In genomic region chr3:156131598-156131997, GRCm38 (mm10) we compare ENCODE assay signal across 10 mouse cellular contexts.
"Had no signal": no experiment of that assay in that cellular context is flagged by ENCODE, and none has a peak within 500 bp of the region (broad histone marks: within the 10 kb centered on the region; RNA-seq: fewer than 3 reads in every experiment).

No protein-coding gene starts in this region.

- ATAC-seq: intestine, postnatal 0 days; midbrain, embryonic 13.5 days had no signal

- H3K27ac ChIP-seq: layer of hippocampus, adult 2 months; limb, embryonic 12.5 days; liver, embryonic 15.5 days; midbrain, embryonic 13.5 days had no signal

- H3K27me3 ChIP-seq: limb, embryonic 12.5 days; liver, embryonic 15.5 days; midbrain, embryonic 13.5 days had no signal

- H3K4me3 ChIP-seq: layer of hippocampus, adult 2 months; limb, embryonic 12.5 days; liver, embryonic 15.5 days; midbrain, embryonic 13.5 days had no signal

- DNase-seq: kidney, postnatal 4 days; liver; lung, postnatal 36 days; right cerebral cortex, postnatal 14 days; thymus, postnatal 36 days had no signal

- H3K36me3 ChIP-seq: limb, embryonic 12.5 days; liver, embryonic 15.5 days; midbrain, embryonic 13.5 days had no signal

- H3K4me2 ChIP-seq: limb, embryonic 12.5 days; liver, embryonic 15.5 days; midbrain, embryonic 13.5 days had no signal

- H3K9me3 ChIP-seq: limb, embryonic 12.5 days; liver, embryonic 15.5 days; midbrain, embryonic 13.5 days had no signal

- H3K9ac ChIP-seq: limb, embryonic 12.5 days; liver, embryonic 15.5 days; midbrain, embryonic 13.5 days had no signal

- H3K4me1 ChIP-seq: limb, embryonic 12.5 days; liver, embryonic 15.5 days; midbrain, embryonic 13.5 days had no signal
